Mouse (Mus musculus) stomach, postnatal 0 days (tissue): ENCODE measurements around the gene Selenos.

Experiments used
- CTCF ChIP-seq: IDR thresholded peaks from 2 replicates; pipeline ENCODE4 v1.5.1; 2016; ENCODE audit warnings: antibody characterized with exemption, low read depth, mild to moderate bottlenecking, moderate library complexity
- EP300 ChIP-seq: optimal IDR thresholded peaks from 2 replicates; pipeline ENCODE3; 2016; ENCODE audit warnings: antibody characterized with exemption

DNA sequence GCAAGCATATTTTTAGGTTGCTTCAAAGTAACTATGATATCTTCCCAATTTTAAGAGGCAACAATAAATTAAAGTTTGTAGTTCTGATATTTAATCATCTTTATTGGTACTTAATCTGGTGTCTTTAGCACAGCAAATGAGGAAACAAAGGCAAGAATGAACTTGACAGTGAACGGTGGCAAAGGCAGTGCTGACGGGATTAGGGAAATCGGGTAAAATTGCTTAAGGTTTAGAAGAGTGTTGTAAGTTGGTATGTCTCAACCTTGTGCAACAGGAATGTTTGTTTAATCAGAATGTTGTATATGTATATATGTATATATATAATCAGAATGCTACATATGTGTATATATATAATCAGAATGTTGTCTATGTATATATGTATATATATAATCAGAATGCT is 54.7 kb downstream of the Selenos start:
- TF ChIP-seq CTCF = no peak
- TF ChIP-seq EP300 = no peak
